Comparison of ENCODE assay signal across 8 mouse cellular contexts in genomic region chr6:91139846-91140245, GRCm38 (mm10). TPM values are rescaled to one million over a fixed set of nuclear protein-coding genes. Genes with fewer than 3 reads are reported as not detected.
DNase-seq lines count a peak whose midpoint lies in the region.

No protein-coding gene starts in this region.

- DNase-seq in right cerebral cortex, adult 18-20 months: peak; percentile 70
- DNase-seq in right cerebral cortex, postnatal 36 days (ENCODE audit: low spot score in 2 of 2): no peak
- DNase-seq in cerebellum, adult 8-10 months: peak; percentile 69
- DNase-seq in gastrocnemius, adult 18-20 months (ENCODE audit: low spot score): peak; percentile 81
- peak; percentile 89 for DNase-seq in induced T-regulatory cell, adult 2 months (ENCODE audit: low read depth)
- peak; percentile 73 for DNase-seq in left cerebral cortex, postnatal 4 days
- DNase-seq in naive thymus-derived CD4-positive, alpha-beta T cell, adult 2 months (ENCODE audit: low read depth): peak; percentile 87
- DNase-seq in testis, postnatal 14 days (ENCODE audit: low spot score): peak; percentile 50

- intact Hi-C loops in left cerebral cortex, postnatal 4 days (cut with DNase I): loop anchor here (10.0 kb wide), 1 partner anchor 315 kb away; no protein-coding TSS in a partner anchor

RNA-seq across cellular contexts. Expression of gene Hdac11, which starts 16.6 kb away (rescaled TPM):
- 1 to 10 TPM; 6.7 to 7.2 TPM for total RNA-seq in gastrocnemius, adult 18-20 months (2021)
- 10 to 100 TPM; 67.9 to 78.2 TPM for total RNA-seq in left cerebral cortex, postnatal 4 days (2021)

RNA-seq across cellular contexts. Expression of gene Nup210, which starts 23.2 kb away (rescaled TPM):
- total RNA-seq in gastrocnemius, adult 18-20 months (2021): 10 to 100 TPM; 18.4 to 22.1 TPM
- 10 to 100 TPM; 43.6 to 49.4 TPM for total RNA-seq in left cerebral cortex, postnatal 4 days (2021)

Comparison
In these comparisons a context has a peak if more than half of its experiments do, and no peak if none do; other contexts are left out.
1. DNase-seq: peak in right cerebral cortex, adult 18-20 months (single experiment), cerebellum, adult 8-10 months (single experiment), gastrocnemius, adult 18-20 months (single experiment), induced T-regulatory cell, adult 2 months (single experiment), left cerebral cortex, postnatal 4 days (single experiment), naive thymus-derived CD4-positive, alpha-beta T cell, adult 2 months (single experiment) and testis, postnatal 14 days (single experiment); none in right cerebral cortex, postnatal 36 days (0 of 2).
2. RNA of gene Hdac11, which starts 16.6 kb away (total RNA-seq): 67.9 to 78.2 TPM in left cerebral cortex, postnatal 4 days; 6.7 to 7.2 TPM in gastrocnemius, adult 18-20 months; every median in the first group is over 4 times any median in the second.